Mouse (Mus musculus): ENCODE measurements at regions not wholly inside any gene's neighbourhood (a gene's known extent, or its start where the extent isn't known, plus 50 kb on each side); places are given as distances from the start of the nearest gene placed in this dataset.

DNA sequence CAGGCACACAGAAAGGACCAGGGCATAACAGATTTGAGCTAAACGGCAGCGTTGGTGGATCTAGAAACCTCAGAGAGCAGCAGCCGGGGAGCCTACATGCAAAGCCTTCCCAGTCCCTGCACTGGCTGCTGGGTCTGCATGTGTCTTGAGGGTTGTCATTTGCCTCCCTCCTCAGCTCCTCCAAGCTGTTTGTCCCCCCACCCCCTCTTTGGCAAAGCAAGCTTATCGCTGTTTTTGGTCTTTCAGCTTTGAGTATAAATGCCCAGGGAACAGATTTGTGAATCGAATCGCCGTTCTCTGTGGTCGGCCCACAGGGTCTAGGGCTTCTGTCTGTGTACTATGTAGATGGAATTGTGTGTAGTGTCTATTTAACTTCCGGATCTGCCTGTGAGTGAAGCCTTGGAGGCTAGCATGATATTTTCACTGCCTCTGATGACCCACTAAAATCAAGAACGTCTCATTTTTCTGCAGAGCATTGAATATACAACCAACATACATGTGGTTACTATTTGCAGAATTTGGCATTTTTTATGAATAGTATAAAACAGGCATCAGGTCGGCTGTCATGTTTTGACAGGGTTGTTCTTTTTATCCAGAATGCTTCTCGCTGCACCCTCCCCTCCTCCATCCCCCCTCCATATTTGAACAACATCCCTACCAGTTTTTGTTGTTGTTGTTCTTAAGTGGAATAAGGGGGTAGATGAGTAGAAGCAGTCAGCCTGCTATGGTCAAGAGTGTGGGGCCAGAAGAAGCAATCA, 121.3 kb upstream of the Gm10295 start:
- 60% methylated on average over 12 of the region's 12 CpGs for WGBS
- Histone ChIP-seq H3K27ac (replicated peaks) (peak overlapping the region; percentile 59), H3K4me1 (peaks cover 11% of the 10 kb centered on the region; the same call in 1 of the 2 replicates), H3K9me3 (no peaks in the 10 kb centered on the region), H3K9ac (replicated peaks) (no peak overlapping the region), H3K4me2 (replicated peaks) (no peak overlapping the region), H3K36me3 (no peaks in the 10 kb centered on the region), H3K27me3 (no peaks in the 10 kb centered on the region), H3K4me3 (no peak overlapping the region)
- peak; percentile 73 for ATAC-seq (replicated peaks)

DNA sequence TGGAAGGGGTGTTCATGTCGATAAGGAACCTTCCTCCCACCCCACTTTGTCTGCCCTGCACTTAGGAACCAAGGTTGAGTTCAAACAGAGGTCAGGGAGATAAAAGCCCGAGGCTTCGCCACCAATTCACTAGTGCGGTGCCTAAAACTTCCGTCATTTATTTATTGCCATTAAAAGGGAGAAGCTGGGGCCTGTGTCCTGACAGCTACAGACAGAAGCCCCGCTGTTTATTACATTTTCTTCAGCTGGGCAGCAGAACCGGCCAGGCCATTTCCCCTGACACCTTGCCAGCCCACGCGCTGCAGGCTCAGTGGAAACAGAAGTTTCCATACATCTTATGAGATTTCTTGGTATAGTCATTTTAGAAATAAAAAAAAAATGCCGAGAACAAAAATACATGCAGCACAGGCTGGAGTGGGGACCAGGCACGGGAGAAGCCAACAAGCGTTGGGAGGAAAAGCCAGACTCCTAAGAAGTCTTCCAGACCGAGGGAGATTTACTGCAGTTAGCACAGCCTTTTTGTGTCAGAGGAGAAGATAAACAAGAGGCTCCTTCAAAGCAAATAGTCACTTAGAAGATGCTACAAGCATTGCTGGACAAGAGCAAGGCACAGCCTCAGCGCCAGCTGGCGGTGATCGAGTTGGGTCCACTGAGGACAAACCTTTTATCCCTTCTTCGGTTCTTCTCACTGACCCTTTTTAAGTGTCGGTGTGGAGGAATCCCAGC, 120.5 kb upstream of the Gm10295 start:
- no peak for ATAC-seq (replicated peaks)
- 61% methylated on average over 18 of the region's 18 CpGs for WGBS

GRCm38 (mm10) chr7:71471319-71471657, 120.0 kb upstream of the Gm10295 start:
- H3K4me2 ChIP-seq (replicated peaks), result no peak overlapping the region

More for the DNA sequence above, 120.5 kb upstream of the Gm10295 start:
- Histone ChIP-seq H3K4me2 (replicated peaks) (no peak overlapping the region), H3K9me3 (no peaks in the 10 kb centered on the region), H3K4me3 (no peak overlapping the region), H3K27me3 (no peaks in the 10 kb centered on the region), H3K9ac (replicated peaks) (no peak overlapping the region), H3K36me3 (no peaks in the 10 kb centered on the region), H3K4me1 (peaks cover 11% of the 10 kb centered on the region; the same call in 1 of the 2 replicates), H3K27ac (replicated peaks) (peak overlapping the region; percentile 59)

GRCm38 (mm10) chr7:71470418-71470817, 119.1 kb upstream of the Gm10295 start:
- Histone ChIP-seq H3K36me3 (no peaks in the 10 kb centered on the region), H3K9ac (replicated peaks) (no peak overlapping the region), H3K9me3 (no peaks in the 10 kb centered on the region), H3K4me2 (replicated peaks) (no peak overlapping the region), H3K4me1 (peaks cover 11% of the 10 kb centered on the region; the same call in 1 of the 2 replicates), H3K27me3 (no peaks in the 10 kb centered on the region), H3K4me3 (no peak overlapping the region), H3K27ac (replicated peaks) (no peak overlapping the region)
- WGBS, result 61% methylated on average over 2 of the region's 2 CpGs
- ATAC-seq (replicated peaks), result no peak

More at GRCm38 (mm10) chr7:71471319-71471657, 120.0 kb upstream of the Gm10295 start:
- Histone ChIP-seq H3K4me1 (peaks cover 11% of the 10 kb centered on the region; the same call in 1 of the 2 replicates), H3K27me3 (no peaks in the 10 kb centered on the region), H3K9me3 (no peaks in the 10 kb centered on the region), H3K9ac (replicated peaks) (no peak overlapping the region), H3K27ac (replicated peaks) (peak overlapping the region; percentile 59; the same call in 1 of the 2 replicates), H3K36me3 (no peaks in the 10 kb centered on the region), H3K4me3 (no peak overlapping the region)
- 68% methylated on average over 3 of the region's 3 CpGs for WGBS
- ATAC-seq (replicated peaks), result no peak

DNA sequence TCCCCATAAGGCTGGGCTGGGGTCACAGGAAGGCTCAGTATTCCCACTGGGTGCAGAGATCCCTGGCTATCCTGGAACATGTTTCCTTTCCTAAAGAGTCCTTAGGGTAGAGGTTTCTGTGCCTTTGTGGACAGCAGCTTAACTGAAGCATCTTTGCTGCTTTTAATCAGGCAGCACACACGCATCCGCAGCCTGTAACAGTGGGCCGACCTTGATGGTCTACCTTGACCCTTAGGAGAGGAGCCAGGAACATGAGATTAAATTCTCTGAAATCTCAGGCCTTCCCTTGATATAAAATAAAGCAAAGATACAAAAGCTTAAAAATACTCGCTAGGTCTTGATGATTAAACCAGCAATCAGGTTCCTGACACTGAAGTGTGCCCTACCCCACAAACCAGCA, 118.7 kb upstream of the Gm10295 start:
- Histone ChIP-seq H3K4me3 (no peak overlapping the region), H3K27ac (replicated peaks) (no peak overlapping the region), H3K4me2 (replicated peaks) (no peak overlapping the region), H3K36me3 (no peaks in the 10 kb centered on the region), H3K4me1 (peaks cover 11% of the 10 kb centered on the region; the same call in 1 of the 2 replicates), H3K27me3 (no peaks in the 10 kb centered on the region), H3K9ac (replicated peaks) (no peak overlapping the region), H3K9me3 (no peaks in the 10 kb centered on the region)
- 94% methylated on average over 4 of the region's 4 CpGs for WGBS
- no peak for ATAC-seq (replicated peaks)

- Histone ChIP-seq H3K4me2 (replicated peaks) (no peak overlapping the region), H3K4me3 (no peak overlapping the region), H3K9me3 (no peaks in the 10 kb centered on the region), H3K9ac (replicated peaks) (no peak overlapping the region), H3K27me3 (no peaks in the 10 kb centered on the region), H3K27ac (replicated peaks) (no peak overlapping the region), H3K4me1 (peaks cover 11% of the 10 kb centered on the region; the same call in 1 of the 2 replicates), H3K36me3 (no peaks in the 10 kb centered on the region)
- no peak for ATAC-seq (replicated peaks)
- WGBS, result 68% methylated on average over 9 of the region's 9 CpGs
These were observed 116.3 kb upstream of the Gm10295 start for GRCm38 (mm10) chr7:71467436-71468127.

DNA sequence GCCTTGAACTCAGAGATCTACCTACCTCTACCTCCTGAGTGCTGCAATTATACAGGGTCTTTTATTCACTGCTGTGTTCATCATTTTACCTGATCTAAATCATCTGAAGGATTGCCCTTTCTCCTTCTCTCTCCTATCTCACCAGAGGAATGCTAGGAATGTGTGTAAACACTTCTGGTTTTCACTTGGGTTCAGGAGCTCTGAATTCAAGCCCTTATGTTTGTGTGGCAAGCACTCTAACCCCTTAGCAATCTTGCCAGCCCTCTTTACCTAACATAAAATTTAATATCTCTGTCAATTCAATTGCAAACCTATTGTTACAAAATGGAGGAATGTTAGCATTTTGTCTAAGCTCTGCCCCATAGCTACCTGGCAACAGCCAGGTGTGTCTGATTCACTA, 112.8 kb upstream of the Gm10295 start:
- Histone ChIP-seq H3K4me2 (replicated peaks) (no peak overlapping the region), H3K9me3 (no peaks in the 10 kb centered on the region), H3K27ac (replicated peaks) (no peak overlapping the region), H3K9ac (replicated peaks) (no peak overlapping the region), H3K27me3 (no peaks in the 10 kb centered on the region), H3K4me1 (no peaks in the 10 kb centered on the region), H3K4me3 (no peak overlapping the region), H3K36me3 (no peaks in the 10 kb centered on the region)
- ATAC-seq (replicated peaks), result no peak

DNA sequence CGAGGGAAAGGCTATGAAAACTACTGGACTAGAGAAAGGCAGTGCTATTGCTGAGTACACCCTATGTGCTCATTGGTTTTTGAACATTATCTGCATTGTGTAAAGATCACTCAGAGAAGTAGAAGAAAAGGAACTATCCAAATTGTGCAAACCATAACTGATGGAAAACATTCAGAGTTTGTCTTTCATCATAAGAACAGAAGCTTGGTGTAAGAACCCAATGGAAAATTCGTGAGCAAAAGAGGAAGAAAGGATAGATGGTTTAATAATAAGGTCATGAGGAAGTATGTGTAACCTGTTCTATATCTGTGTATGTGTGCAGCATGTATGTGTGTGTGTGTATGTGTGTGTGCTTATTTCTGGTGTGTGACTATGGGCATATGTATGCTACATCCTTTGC, 112.3 kb upstream of the Gm10295 start:
- Histone ChIP-seq H3K4me3 (no peak overlapping the region), H3K9me3 (no peaks in the 10 kb centered on the region), H3K27ac (replicated peaks) (no peak overlapping the region), H3K36me3 (no peaks in the 10 kb centered on the region), H3K27me3 (no peaks in the 10 kb centered on the region), H3K4me2 (replicated peaks) (no peak overlapping the region), H3K9ac (replicated peaks) (no peak overlapping the region), H3K4me1 (no peaks in the 10 kb centered on the region)
- 84% methylated on average over 2 of the region's 2 CpGs for WGBS
- ATAC-seq (replicated peaks), result no peak

- H3K27ac ChIP-seq (replicated peaks), result no peak overlapping the region
- no peak for ATAC-seq (replicated peaks)
These were observed 108.5 kb upstream of the Gm10295 start for GRCm38 (mm10) chr7:71459805-71460204.

GRCm38 (mm10) chr7:71458104-71458754, 106.9 kb upstream of the Gm10295 start:
- no peak overlapping the region for H3K9ac ChIP-seq (replicated peaks)
- 72% methylated on average over 5 of the region's 5 CpGs for WGBS
- no peak for ATAC-seq (replicated peaks)
- no peak overlapping the region for H3K4me2 ChIP-seq (replicated peaks)
- no peak overlapping the region for H3K4me3 ChIP-seq
- H3K27me3 ChIP-seq, result no peaks in the 10 kb centered on the region
- H3K27ac ChIP-seq (replicated peaks), result no peak overlapping the region
- H3K36me3 ChIP-seq, result no peaks in the 10 kb centered on the region
- no peaks in the 10 kb centered on the region for H3K9me3 ChIP-seq
- H3K4me1 ChIP-seq, result no peaks in the 10 kb centered on the region

More at GRCm38 (mm10) chr7:71459805-71460204, 108.5 kb upstream of the Gm10295 start:
- H3K36me3 ChIP-seq, result no peaks in the 10 kb centered on the region
- no peak overlapping the region for H3K4me2 ChIP-seq (replicated peaks)
- no peak overlapping the region for H3K4me3 ChIP-seq
- no peak overlapping the region for H3K9ac ChIP-seq (replicated peaks)
- H3K27me3 ChIP-seq, result no peaks in the 10 kb centered on the region
- no peaks in the 10 kb centered on the region for H3K9me3 ChIP-seq
- H3K4me1 ChIP-seq, result no peaks in the 10 kb centered on the region

DNA sequence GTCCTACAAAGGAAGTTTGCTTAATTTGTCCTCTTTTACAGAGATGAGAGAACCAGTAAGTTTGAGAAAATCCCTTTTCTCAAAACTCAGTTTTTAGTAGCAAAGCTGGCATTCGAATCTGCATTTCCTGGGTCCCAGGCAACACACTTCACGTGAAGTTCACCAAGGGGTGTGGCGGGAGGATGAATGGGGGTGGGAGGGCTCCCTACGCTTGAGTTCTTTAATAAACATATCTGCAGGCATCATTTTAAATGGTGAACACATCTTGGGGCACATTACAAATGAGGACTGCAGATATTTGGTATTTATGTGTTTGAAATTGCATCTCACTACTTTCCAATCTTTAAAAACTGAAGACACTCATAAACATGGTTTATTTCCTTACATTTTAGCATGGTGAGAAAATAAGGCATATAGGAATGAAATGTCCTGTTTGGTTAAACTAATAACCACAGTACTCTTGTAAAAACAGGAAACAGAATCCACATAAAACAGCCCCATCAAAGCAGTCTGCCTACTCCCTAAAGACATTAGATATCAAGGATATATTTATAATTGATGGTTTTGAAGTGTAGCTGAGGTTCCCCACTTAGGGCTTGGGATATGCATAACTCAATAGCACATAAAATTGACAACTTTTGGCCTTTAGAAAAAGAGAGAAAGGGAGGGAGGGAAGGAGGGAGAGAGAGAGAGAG, 106.3 kb upstream of the Gm10295 start:
- H3K27ac ChIP-seq (replicated peaks), result no peak overlapping the region
- no peaks in the 10 kb centered on the region for H3K36me3 ChIP-seq
- H3K9me3 ChIP-seq, result no peaks in the 10 kb centered on the region
- no peaks in the 10 kb centered on the region for H3K27me3 ChIP-seq
- 83% methylated on average over 4 of the region's 4 CpGs for WGBS
- no peaks in the 10 kb centered on the region for H3K4me1 ChIP-seq
- ATAC-seq (replicated peaks), result no peak
- H3K9ac ChIP-seq (replicated peaks), result no peak overlapping the region
- H3K4me2 ChIP-seq (replicated peaks), result no peak overlapping the region
- H3K4me3 ChIP-seq, result no peak overlapping the region

Data from forebrain, embryonic 15.5 days (tissue).